Mouse (Mus musculus) stomach, postnatal 0 days (tissue): Measurements from ENCODE around the gene Gorasp1. TPM values are rescaled to one million over a fixed set of nuclear protein-coding genes. Genes with fewer than 3 reads are reported as not detected.

ENCODE experiments used
- ATAC-seq: fragments of 200-750 bp; cut with Nextera tagmentation; 2 replicates; pipeline ENCODE4 v1.8.0; 2017; ENCODE audit not compliant: low FRiP score, low TSS enrichment
- DNase-seq: peaks from one replicate; pipeline ENCODE4 v3.0.0-alpha.2; 2016; ENCODE audit warnings: low spot score
- H3K27ac ChIP-seq: fragments of 300-500 bp; sonication (generic); replicated peaks from 2 replicates; pipeline ENCODE4 v1.5.1; 2014; ENCODE audit warnings: mild to moderate bottlenecking, control low read depth
- H3K27me3 ChIP-seq: fragments of 300-500 bp; sonication (generic); 2 replicates; pipeline ENCODE4 v1.6.1; 2014; ENCODE audit warnings: low read length; ENCODE audit not compliant: control insufficient read depth, insufficient read depth
- H3K36me3 ChIP-seq: fragments of 300-500 bp; sonication (generic); 2 replicates; pipeline ENCODE4 v1.6.1; 2014; ENCODE audit warnings: low read length, mixed read lengths; ENCODE audit not compliant: control insufficient read depth, insufficient read depth
- H3K4me1 ChIP-seq: fragments of 300-500 bp; sonication (generic); replicated peaks from 2 replicates; pipeline ENCODE4 v1.6.1; 2014; ENCODE audit warnings: antibody characterized with exemption; ENCODE audit not compliant: control insufficient read depth, insufficient read depth
- H3K4me2 ChIP-seq: fragments of 300-500 bp; sonication (generic); replicated peaks from 2 replicates; pipeline ENCODE4 v1.6.1; 2014; ENCODE audit warnings: low read depth, mild to moderate bottlenecking, control low read depth, moderate library complexity
- H3K4me3 ChIP-seq: fragments of 300-500 bp; sonication (generic); 2 replicates; pipeline ENCODE4 v1.5.1; 2014; ENCODE audit warnings: low read depth, low read length, control low read depth
- H3K9ac ChIP-seq: fragments of 300-500 bp; sonication (generic); 2 replicates; pipeline ENCODE4 v1.6.1; 2014; ENCODE audit warnings: mild to moderate bottlenecking, low read length, control low read depth, mixed read lengths
- H3K9me3 ChIP-seq: fragments of 300-500 bp; sonication (generic); 2 replicates; pipeline ENCODE4 v1.6.1; 2016; ENCODE audit warnings: low read length; ENCODE audit not compliant: control insufficient read depth
- CTCF ChIP-seq: IDR thresholded peaks from 2 replicates; pipeline ENCODE4 v1.5.1; 2016; ENCODE audit warnings: antibody characterized with exemption, low read depth, mild to moderate bottlenecking, moderate library complexity
- EP300 ChIP-seq: optimal IDR thresholded peaks from 2 replicates; pipeline ENCODE3; 2016; ENCODE audit warnings: antibody characterized with exemption
- WGBS: fragments of 180-500 bp; shearing (Covaris S2); extraction: QIAGEN DNeasy Blood & Tissue Kit; methylation state at CpG from one replicate; pipeline ENCODE4 v1.1.7; 2014; 5-methylcytosine and 5-hydroxymethylcytosine counted together
- polyA plus RNA-seq: library from polyadenylated mRNA; unstranded; fragments of >200 nt; fragmentation: Nextera tagmentation; extraction: Ambion mirVana; gene quantifications from 2 replicates; pipeline ENCODE4 v1.2.1, GENCODE M21; 2015

Gene Gorasp1
- polyA plus RNA-seq, 1 experiment from 2014 or later: 17.8 TPM

DNA sequence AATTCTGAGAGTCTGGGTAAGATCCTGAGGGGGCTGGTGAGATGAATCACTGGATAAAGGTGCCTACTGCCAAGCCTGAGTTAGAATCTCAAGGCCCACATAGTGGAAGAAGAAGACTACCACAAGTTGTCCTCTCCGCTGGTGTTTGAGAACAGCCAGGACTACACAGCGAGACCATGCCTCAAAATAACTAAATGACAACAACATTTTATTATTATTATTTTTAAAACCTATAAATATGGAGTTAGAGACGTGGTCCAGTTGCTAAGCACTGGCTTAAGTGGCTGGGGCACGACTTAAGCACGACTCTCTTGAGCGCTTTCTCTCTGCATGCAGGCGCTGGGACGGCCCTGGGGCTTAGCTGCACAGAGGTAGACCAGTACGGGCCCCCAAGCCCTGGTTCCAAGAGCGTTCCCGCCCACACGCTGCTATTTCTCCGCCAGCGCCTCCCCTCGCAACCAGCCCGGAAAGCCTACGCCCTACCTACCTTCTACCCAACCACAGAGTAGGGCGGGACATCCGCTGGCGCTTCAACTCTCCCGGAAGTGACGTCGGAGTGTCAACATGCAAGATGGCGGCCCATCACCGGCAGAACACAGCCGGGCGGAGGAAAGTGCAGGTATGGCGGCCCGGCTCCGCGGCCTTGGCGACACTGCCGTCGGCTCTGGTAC, 42.9 kb downstream of the Gorasp1 start, which contains the start of gene Wdr48:
Gene Wdr48 (plus strand): TSS at position 540 of the 671 bp plus-strand sequence.
- ATAC-seq: peak; percentile 99
- no peaks in the 10 kb centered on the region for H3K27me3 ChIP-seq
- H3K9me3 ChIP-seq: no peaks in the 10 kb centered on the region
- 3% methylated on average over 34 of the region's 34 CpGs for WGBS
- H3K4me1 ChIP-seq: peaks cover 4% of the 10 kb centered on the region; the same call in 1 of the 2 replicates
- peak within 1 kb of the TSS; percentile 86 for H3K27ac ChIP-seq
- H3K4me2 ChIP-seq: peak within 1 kb of the TSS; percentile 83
- peak within 1 kb of the TSS; percentile 86 for H3K9ac ChIP-seq
- peak; percentile 96 for DNase-seq
- peak; percentile 28; the same call in 1 of the 2 replicates for TF ChIP-seq CTCF
- TF ChIP-seq EP300: no peak
- H3K4me3 ChIP-seq: peak within 1 kb of the TSS; percentile 94
- H3K36me3 ChIP-seq: no peaks in the 10 kb centered on the region

DNA sequence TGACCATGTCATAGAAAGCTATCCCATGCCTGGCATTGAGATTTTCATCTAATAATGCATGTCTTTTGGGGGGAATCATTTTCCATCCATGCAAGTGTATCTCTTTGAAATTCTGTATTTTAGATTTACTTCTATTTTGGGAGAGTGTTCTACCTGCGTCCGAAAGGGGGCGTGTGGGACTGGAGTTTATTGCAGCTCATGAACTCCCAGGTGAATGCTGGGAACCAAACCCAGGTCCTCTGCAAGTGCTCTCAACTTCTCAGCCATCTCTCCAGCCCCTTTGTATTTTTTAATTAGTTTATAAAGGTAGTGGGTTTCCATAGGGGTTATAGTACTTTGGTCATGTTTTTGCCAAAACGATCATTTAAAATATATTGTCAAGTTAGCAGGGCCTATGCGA, 43.5 kb downstream of the Gorasp1 start:
- Histone ChIP-seq H3K4me2 (no peak overlapping the region), H3K9me3 (no peaks in the 10 kb centered on the region), H3K4me1 (peaks cover 4% of the 10 kb centered on the region; the same call in 1 of the 2 replicates), H3K27ac (no peak overlapping the region), H3K9ac (peak overlapping the region; percentile 86; the same call in 1 of the 2 replicates), H3K27me3 (no peaks in the 10 kb centered on the region), H3K36me3 (no peaks in the 10 kb centered on the region), H3K4me3 (no peak overlapping the region)
- TF ChIP-seq EP300: no peak
- no peak for ATAC-seq
- 76% methylated on average over 5 of the region's 5 CpGs for WGBS
- DNase-seq: no peak

DNA sequence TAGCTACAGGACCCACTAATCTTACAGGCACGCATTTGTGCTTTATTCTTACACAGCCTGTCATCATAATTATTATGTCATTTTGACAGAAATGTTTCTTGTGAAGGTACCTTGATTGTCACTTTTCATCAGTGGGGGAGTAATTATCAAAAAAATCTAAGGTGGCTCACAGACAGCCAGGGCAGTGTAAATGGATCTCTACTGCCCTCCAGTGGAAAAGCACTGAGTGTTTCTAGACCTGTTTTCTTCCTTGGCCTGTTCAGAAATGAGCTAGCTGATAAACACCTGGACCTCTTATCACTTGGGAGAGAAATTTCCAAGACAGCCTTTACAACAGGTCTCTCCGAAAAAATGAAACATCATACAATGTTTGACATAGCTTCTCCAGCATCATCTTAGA, 46.7 kb downstream of the Gorasp1 start:
- Histone ChIP-seq H3K4me2 (no peak overlapping the region), H3K27ac (no peak overlapping the region), H3K9me3 (no peaks in the 10 kb centered on the region), H3K4me3 (no peak overlapping the region), H3K27me3 (no peaks in the 10 kb centered on the region), H3K9ac (no peak overlapping the region), H3K36me3 (no peaks in the 10 kb centered on the region), H3K4me1 (no peaks in the 10 kb centered on the region; the same call in 1 of the 2 replicates)
- 44% methylated on average over 2 of the region's 2 CpGs for WGBS
- DNase-seq (no peak), ATAC-seq (no peak)
- peak; percentile 80 for TF ChIP-seq CTCF
- TF ChIP-seq EP300: no peak

DNA sequence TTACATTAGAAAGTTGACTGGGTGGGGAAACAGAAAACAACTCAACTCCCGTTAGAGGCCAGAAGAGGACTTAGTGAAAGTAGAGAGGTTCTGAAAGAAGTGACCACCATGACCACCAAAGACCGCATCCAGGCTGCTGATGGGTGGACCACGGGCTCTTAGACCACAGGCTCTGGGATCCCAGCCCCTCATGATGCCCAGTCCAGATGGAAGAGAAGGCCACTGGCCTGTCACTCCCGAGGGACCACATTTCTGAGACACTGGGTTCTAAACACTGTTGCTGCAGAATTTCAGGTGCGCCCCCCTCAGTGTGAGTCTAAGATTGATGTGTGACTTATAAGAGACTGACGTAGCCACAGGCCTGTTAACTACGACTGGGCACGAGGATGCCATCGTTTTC, 47.9 kb downstream of the Gorasp1 start:
- Histone ChIP-seq H3K36me3 (no peaks in the 10 kb centered on the region), H3K27ac (no peak overlapping the region), H3K27me3 (no peaks in the 10 kb centered on the region), H3K4me1 (no peaks in the 10 kb centered on the region), H3K9ac (no peak overlapping the region), H3K4me2 (no peak overlapping the region), H3K4me3 (no peak overlapping the region), H3K9me3 (no peaks in the 10 kb centered on the region)
- DNase-seq (no peak), ATAC-seq (no peak)
- TF ChIP-seq EP300: no peak
- TF ChIP-seq CTCF: no peak
- 86% methylated on average over 9 of the region's 9 CpGs for WGBS

DNA sequence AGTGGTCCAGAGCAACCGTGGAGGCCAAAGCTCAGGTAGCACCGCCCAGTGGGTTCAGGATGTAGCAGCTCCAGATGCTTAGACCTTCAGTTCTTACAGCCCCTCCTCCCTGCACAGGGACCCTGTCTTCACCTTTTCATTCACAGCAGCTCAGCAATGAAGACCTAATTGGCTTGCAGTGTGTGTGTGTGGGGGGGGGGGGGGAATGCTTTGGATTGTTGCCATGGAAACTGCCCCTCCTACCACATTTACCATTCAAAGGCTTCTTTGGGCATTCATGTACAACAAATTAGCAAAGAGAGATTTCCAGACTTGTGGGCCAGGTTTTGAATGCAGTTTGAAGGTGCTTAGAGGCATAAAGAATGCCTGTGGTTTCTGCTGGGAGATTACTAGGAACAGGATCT, 48.5 kb downstream of the Gorasp1 start:
- Histone ChIP-seq H3K9me3 (no peaks in the 10 kb centered on the region), H3K27me3 (no peaks in the 10 kb centered on the region), H3K4me1 (no peaks in the 10 kb centered on the region), H3K27ac (no peak overlapping the region), H3K4me3 (no peak overlapping the region), H3K9ac (no peak overlapping the region), H3K36me3 (no peaks in the 10 kb centered on the region), H3K4me2 (no peak overlapping the region)
- ATAC-seq: no peak
- TF ChIP-seq EP300 (no peak), CTCF (no peak)
- DNase-seq: no peak
- WGBS: 57% methylated on average over 2 of the region's 2 CpGs

DNA sequence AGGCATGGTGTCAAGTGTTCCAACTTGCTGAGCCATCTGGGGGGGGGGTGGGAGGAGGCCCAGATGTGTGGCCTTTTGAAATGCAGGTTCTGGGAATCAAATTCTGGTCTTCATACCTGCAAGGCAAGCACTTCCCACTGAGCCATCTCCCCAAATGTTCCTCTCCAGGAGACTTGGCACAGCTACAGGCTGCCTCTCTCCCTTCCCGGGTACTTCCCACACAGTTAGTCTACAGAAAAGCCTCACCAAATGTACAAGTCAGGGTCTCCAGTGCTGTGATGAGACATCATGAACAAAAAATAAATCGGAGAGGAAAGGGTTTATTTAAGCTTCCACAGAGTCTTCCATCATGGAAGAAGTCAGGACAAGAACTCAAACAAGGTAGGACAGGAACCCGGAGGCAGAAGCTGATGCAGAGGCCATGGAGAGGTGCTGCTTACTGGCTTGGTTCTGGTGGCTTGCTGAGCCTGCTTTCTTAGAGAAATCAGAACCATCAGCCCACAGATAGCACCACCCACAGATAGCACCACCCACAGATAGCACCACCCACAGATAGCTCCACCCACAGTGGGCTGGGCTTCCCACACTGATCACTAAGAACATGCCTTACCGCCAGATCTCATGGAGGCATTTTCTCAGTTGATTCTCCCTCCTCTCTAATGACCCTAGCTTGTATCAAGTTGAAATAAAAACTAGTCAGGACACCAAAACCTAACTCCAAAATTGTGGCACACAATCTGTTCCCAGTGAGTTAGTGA, 50.0 kb downstream of the Gorasp1 start:
- no peak overlapping the region for H3K27ac ChIP-seq
- H3K4me2 ChIP-seq: no peak overlapping the region
- H3K4me1 ChIP-seq: no peaks in the 10 kb centered on the region
- no peaks in the 10 kb centered on the region for H3K36me3 ChIP-seq
- TF ChIP-seq EP300 (no peak), CTCF (no peak)
- no peak overlapping the region for H3K4me3 ChIP-seq
- ATAC-seq (no peak), DNase-seq (peak; percentile 20)
- H3K9ac ChIP-seq: no peak overlapping the region
- H3K27me3 ChIP-seq: no peaks in the 10 kb centered on the region
- no peaks in the 10 kb centered on the region for H3K9me3 ChIP-seq
- 61% methylated on average over 4 of the region's 4 CpGs for WGBS

Other genes with a start within 250 kb of the Gorasp1 start
- gene Scn10a, start 218.2 kb downstream of the Gorasp1 start, polyA plus RNA-seq: 0.07 TPM in 1 of 2 replicates, not detected in the other
- 0.01 and 0.04 TPM in 2 replicates for gene Scn11a, start 112.1 kb downstream of the Gorasp1 start, polyA plus RNA-seq
- 16.2 and 17.2 TPM in 2 replicates for gene Wdr48, start 42.7 kb downstream of the Gorasp1 start, polyA plus RNA-seq
- gene Ttc21a, start within 50 bp of the Gorasp1 start, polyA plus RNA-seq: 0.04 TPM in 2 replicates
- 5.5 and 5.6 TPM in 2 replicates for gene Csrnp1, start 47.1 kb upstream of the Gorasp1 start, polyA plus RNA-seq
- 0.05 and 0.11 TPM in 2 replicates for gene Xirp1, start 86.0 kb upstream of the Gorasp1 start, polyA plus RNA-seq
- gene Cx3cr1, start 132.3 kb upstream of the Gorasp1 start, polyA plus RNA-seq: 8.6 and 9.5 TPM in 2 replicates
- gene Ccr8, start 154.5 kb upstream of the Gorasp1 start, polyA plus RNA-seq: 0.07 and 0.13 TPM in 2 replicates
- 16.3 and 18.2 TPM in 2 replicates for gene Slc25a38, start 172.8 kb upstream of the Gorasp1 start, polyA plus RNA-seq
- 941 and 957 TPM in 2 replicates for gene Rpsa, start 190.1 kb upstream of the Gorasp1 start, polyA plus RNA-seq
- gene Mobp, start 212.1 kb upstream of the Gorasp1 start, polyA plus RNA-seq: 0.32 and 0.51 TPM in 2 replicates